ENCODE assay signal across 12 mouse cellular contexts in genomic region chr11:105469091-105469507, GRCm38 (mm10). TPM values are rescaled to one million over a fixed set of nuclear protein-coding genes. Genes with fewer than 3 reads are reported as not detected.
DNase-seq lines count a peak whose midpoint lies in the region; ATAC-seq and TF ChIP-seq lines count a peak whose summit lies in the region.
"Had no signal": no experiment of that assay in that cellular context is flagged by ENCODE, and none has a peak within 500 bp of the region (broad histone marks: within the 10 kb centered on the region; RNA-seq: fewer than 3 reads in every experiment).

No protein-coding gene starts in this region.

- TF ChIP-seq POLR2A in olfactory bulb, adult 2 months (IDR thresholded peaks at IDR 0.05; ENCODE audit: insufficient read depth, low read depth, low read length): no peak

- no peaks in the 10 kb centered on the region for H3K27me3 ChIP-seq in stomach, embryonic 16.5 days (ENCODE audit: control insufficient read depth, insufficient read depth, low read length)
- H3K27me3 ChIP-seq in stomach, postnatal 0 days (ENCODE audit: control insufficient read depth, insufficient read depth, low read length): no peaks in the 10 kb centered on the region
- H3K27me3 ChIP-seq in heart, postnatal 0 days (ENCODE audit: control insufficient read depth, insufficient read depth, low read length): no peaks in the 10 kb centered on the region
- H3K27me3 ChIP-seq: neural tube, embryonic 13.5 days had no signal

- H3K9me3 ChIP-seq in stomach, embryonic 16.5 days (replicated peaks; ENCODE audit: control insufficient read depth, low read length): no peaks in the 10 kb centered on the region
- no peaks in the 10 kb centered on the region for H3K9me3 ChIP-seq in stomach, postnatal 0 days (ENCODE audit: control insufficient read depth, low read length)
- no peaks in the 10 kb centered on the region for H3K9me3 ChIP-seq in heart, postnatal 0 days (replicated peaks; ENCODE audit: control insufficient read depth, low read length)
- H3K9me3 ChIP-seq: neural tube, embryonic 13.5 days had no signal

- 0 out of 2 replicates have a peak overlapping the region, but pooled peaks have one; percentile 13 for H3K9ac ChIP-seq in stomach, embryonic 16.5 days (ENCODE audit: low read length)
- no peak overlapping the region for H3K9ac ChIP-seq in stomach, postnatal 0 days (ENCODE audit: low read length)
- no peak overlapping the region for H3K9ac ChIP-seq in heart, postnatal 0 days (replicated peaks; ENCODE audit: low read depth, low read length)
- H3K9ac ChIP-seq: neural tube, embryonic 13.5 days had no signal

- H3K4me1 ChIP-seq in stomach, embryonic 16.5 days (ENCODE audit: control insufficient read depth, insufficient read depth, low read length): peaks cover 20% of the 10 kb centered on the region
- H3K4me1 ChIP-seq in stomach, postnatal 0 days (replicated peaks; ENCODE audit: control insufficient read depth, insufficient read depth): peaks cover 9% of the 10 kb centered on the region
- H3K4me1 ChIP-seq in heart, postnatal 0 days (ENCODE audit: control insufficient read depth, insufficient read depth): peaks cover 10% of the 10 kb centered on the region; the same call in 1 of the 2 replicates
- H3K4me1 ChIP-seq in olfactory bulb, adult 2 months (ENCODE audit: control insufficient read depth, insufficient read depth, low read length): peaks cover 17% of the 10 kb centered on the region

- TF ChIP-seq EP300 in stomach, postnatal 0 days (optimal IDR thresholded peaks at IDR 0.05): no peak
- TF ChIP-seq EP300 in heart, postnatal 0 days (IDR thresholded peaks at IDR 0.05; ENCODE audit: low read depth): no peak

- no peaks in the 10 kb centered on the region for H3K36me3 ChIP-seq in stomach, embryonic 16.5 days (ENCODE audit: control insufficient read depth, insufficient read depth, low read length)
- no peaks in the 10 kb centered on the region for H3K36me3 ChIP-seq in stomach, postnatal 0 days (ENCODE audit: control insufficient read depth, insufficient read depth, low read length)
- H3K36me3 ChIP-seq in heart, postnatal 0 days (replicated peaks; ENCODE audit: control insufficient read depth, insufficient read depth, low read length): no peaks in the 10 kb centered on the region
- H3K36me3 ChIP-seq: neural tube, embryonic 13.5 days had no signal

- DNase-seq in layer of hippocampus, adult 11-12 months (ENCODE audit: low spot score): peak; percentile 44
- no peak for DNase-seq in layer of hippocampus, adult 8-10 months (ENCODE audit: low spot score in 2 of 2)
- no peak for DNase-seq in stomach, postnatal 0 days (ENCODE audit: low spot score)
- DNase-seq in heart, postnatal 0 days (ENCODE audit: low spot score): peak; percentile 21
- no peak for DNase-seq in cerebellum, postnatal 14 days
- DNase-seq in left cerebral cortex, adult 8-10 months (ENCODE audit: low spot score in 2 of 2): no peak
- DNase-seq: cerebellum, adult 9-10 months had no signal

- no peak for TF ChIP-seq CTCF in stomach, postnatal 0 days (IDR thresholded peaks at IDR 0.05; ENCODE audit: low read depth)
- TF ChIP-seq CTCF in heart, postnatal 0 days (IDR thresholded peaks at IDR 0.05; ENCODE audit: low read depth): 0 out of 2 replicates have a peak, but pooled peaks have one; percentile 5
- no peak for TF ChIP-seq CTCF in olfactory bulb, adult 2 months (IDR thresholded peaks at IDR 0.05; ENCODE audit: insufficient read depth, low read depth, low read length)

- WGBS in stomach, embryonic 16.5 days: 61% methylated on average over 8 of the region's 8 CpGs
- 47% methylated on average over 8 of the region's 8 CpGs for WGBS in stomach, postnatal 0 days
- 45% methylated on average over 8 of the region's 8 CpGs for WGBS in heart, postnatal 0 days
- WGBS in olfactory bulb, adult 2 months: 51% methylated on average over 8 of the region's 8 CpGs

- H3K27ac ChIP-seq in stomach, embryonic 16.5 days (ENCODE audit: low read length): no peak overlapping the region
- H3K27ac ChIP-seq in stomach, postnatal 0 days (replicated peaks): no peak overlapping the region
- peak overlapping the region; percentile 15 for H3K27ac ChIP-seq in heart, postnatal 0 days (ENCODE audit: low read depth)
- peak overlapping the region; percentile 81 for H3K27ac ChIP-seq in olfactory bulb, adult 2 months (ENCODE audit: insufficient read depth, low read depth, low read length)
- H3K27ac ChIP-seq: neural tube, embryonic 13.5 days had no signal

- H3K4me2 ChIP-seq in stomach, embryonic 16.5 days (ENCODE audit: low read depth, low read length): no peak overlapping the region
- H3K4me2 ChIP-seq in stomach, postnatal 0 days (replicated peaks; ENCODE audit: low read depth): no peak overlapping the region
- H3K4me2 ChIP-seq in heart, postnatal 0 days (ENCODE audit: low read depth, low read length): no peak overlapping the region
- H3K4me2 ChIP-seq: neural tube, embryonic 13.5 days had no signal

- peak; percentile 45; the same call in 1 of the 2 replicates for ATAC-seq in stomach, embryonic 16.5 days (ENCODE audit: insufficient read depth, low FRiP score)
- no peak for ATAC-seq in stomach, postnatal 0 days (ENCODE audit: low FRiP score, low TSS enrichment)
- peak; percentile 44; the same call in 1 of the 2 replicates for ATAC-seq in heart, postnatal 0 days (ENCODE audit: insufficient read depth, low read depth)

- no peak overlapping the region for H3K4me3 ChIP-seq in stomach, embryonic 16.5 days (replicated peaks; ENCODE audit: low read length)
- H3K4me3 ChIP-seq in stomach, postnatal 0 days (ENCODE audit: low read depth, low read length): no peak overlapping the region
- no peak overlapping the region for H3K4me3 ChIP-seq in heart, postnatal 0 days (ENCODE audit: low read depth, low read length)
- no peak overlapping the region for H3K4me3 ChIP-seq in olfactory bulb, adult 2 months (ENCODE audit: insufficient read depth, low read depth, low read length)
- H3K4me3 ChIP-seq: neural tube, embryonic 13.5 days had no signal

RNA-seq across cellular contexts. Expression of gene March10, which starts 12.6 kb away (rescaled TPM):
- 1 to 10 TPM in 1 of 4 experiments, under 1 TPM in 3; 0.27 to 1.3 (median 0.91) TPM for total RNA-seq in layer of hippocampus, adult 8-10 months (2022)
- polyA plus RNA-seq in stomach, embryonic 16.5 days (2015; fragmentation: Nextera tagmentation; extraction: Ambion mirVana): not detected in 2 replicates
- not detected in 2 replicates for polyA plus RNA-seq in stomach, postnatal 0 days (2015; fragmentation: Nextera tagmentation; extraction: Ambion mirVana)
- total RNA-seq in heart, postnatal 0 days (2014; rRNA removed; ENCODE audit: low replicate concordance): not detected in 2 replicates
- polyA plus RNA-seq in heart, postnatal 0 days (2015; fragmentation: Nextera tagmentation; extraction: Ambion mirVana): not detected in 2 replicates
- polyA plus RNA-seq in olfactory bulb, adult 2 months (2012; ENCODE audit: insufficient read depth, insufficient read length, low replicate concordance, missing spikeins): not detected in 2 replicates
- 1 to 10 TPM; 3.2 to 4.1 (median 3.9) TPM for total RNA-seq in left cerebral cortex, adult 8-10 months (2022)
- polyA plus RNA-seq: large intestine, adult 2 months; limb, embryonic 11.5 days; neural tube, embryonic 13.5 days had no signal

Comparison
In these comparisons a context has a peak if more than half of its experiments do, and no peak if none do; other contexts are left out.
1. DNase-seq: peak in layer of hippocampus, adult 11-12 months (single experiment) and heart, postnatal 0 days (single experiment); none in layer of hippocampus, adult 8-10 months (0 of 2), stomach, postnatal 0 days (single experiment), cerebellum, postnatal 14 days (0 of 2) and left cerebral cortex, adult 8-10 months (0 of 2).
2. H3K27ac ChIP-seq: peak in heart, postnatal 0 days (single experiment) and olfactory bulb, adult 2 months (single experiment); none in stomach, embryonic 16.5 days (single experiment) and stomach, postnatal 0 days (single experiment).